Mouse (Mus musculus) hindbrain, postnatal 0 days (tissue): ENCODE data around the gene Lamtor3. TPM values are rescaled to one million over a fixed set of nuclear protein-coding genes. Genes with fewer than 3 reads are reported as not detected.

Source experiments
- ATAC-seq: fragments of 200-750 bp; cut with Nextera tagmentation; 2 replicates; pipeline ENCODE4 v1.8.0; 2017; ENCODE audit warnings: mild to moderate bottlenecking, moderate TSS enrichment, moderate library complexity
- DNase-seq: peaks from one replicate; pipeline ENCODE4 v3.0.0-alpha.2; 2015; ENCODE audit warnings: low spot score
- H3K27ac ChIP-seq: fragments of 300-500 bp; sonication (generic); 2 replicates; pipeline ENCODE4 v1.5.1; 2014; ENCODE audit warnings: mild to moderate bottlenecking
- H3K27me3 ChIP-seq: fragments of 300-500 bp; sonication (generic); 2 replicates; pipeline ENCODE4 v1.6.1; 2014; ENCODE audit warnings: low read length, mixed read lengths; ENCODE audit not compliant: insufficient read depth
- H3K36me3 ChIP-seq: fragments of 300-500 bp; sonication (generic); 2 replicates; pipeline ENCODE4 v1.6.1; 2014; ENCODE audit warnings: low read length, mixed read lengths; ENCODE audit not compliant: insufficient read depth
- H3K4me1 ChIP-seq: fragments of 300-500 bp; sonication (generic); 2 replicates; pipeline ENCODE4 v1.6.1; 2014; ENCODE audit warnings: antibody characterized with exemption, low read length, mixed read lengths; ENCODE audit not compliant: insufficient read depth
- H3K4me2 ChIP-seq: fragments of 300-500 bp; sonication (generic); 2 replicates; pipeline ENCODE4 v1.6.1; 2014; ENCODE audit warnings: low read depth, mild to moderate bottlenecking, low read length, moderate library complexity, mixed read lengths
- H3K4me3 ChIP-seq: fragments of 300-500 bp; sonication (generic); 2 replicates; pipeline ENCODE4 v1.5.1; 2014; ENCODE audit warnings: low read length
- H3K9ac ChIP-seq: fragments of 300-500 bp; sonication (generic); replicated peaks from 2 replicates; pipeline ENCODE4 v1.6.1; 2014; ENCODE audit warnings: mild to moderate bottlenecking, low read length, moderate library complexity, mixed read lengths
- H3K9me3 ChIP-seq: fragments of 300-500 bp; sonication (generic); 2 replicates; pipeline ENCODE4 v1.6.1; 2016; ENCODE audit warnings: low read length, mixed read lengths
- CTCF ChIP-seq: IDR thresholded peaks from 2 replicates; pipeline ENCODE4 v1.5.1; 2016; ENCODE audit warnings: antibody characterized with exemption, control low read depth, low read depth
- WGBS: fragments of 180-500 bp; shearing (Covaris S2); extraction: QIAGEN DNeasy Blood & Tissue Kit; methylation state at CpG from one replicate; pipeline ENCODE4 v1.1.7; 2014; 5-methylcytosine and 5-hydroxymethylcytosine counted together
- polyA plus RNA-seq: library from polyadenylated mRNA; unstranded; fragments of >200 nt; fragmentation: Nextera tagmentation; extraction: Ambion mirVana; gene quantifications from 2 replicates; pipeline ENCODE4 v1.2.1, GENCODE M21; 2015
- total RNA-seq: library from RNA; depleted of rRNA; stranded (reverse); fragments of >200 nt; gene quantifications from 2 replicates; pipeline ENCODE4 v1.2.3, GENCODE M21; 2014

Gene Lamtor3
- total and polyA plus RNA-seq, 2 experiments from 2014 or later, result 78.9 to 108 TPM

DNA sequence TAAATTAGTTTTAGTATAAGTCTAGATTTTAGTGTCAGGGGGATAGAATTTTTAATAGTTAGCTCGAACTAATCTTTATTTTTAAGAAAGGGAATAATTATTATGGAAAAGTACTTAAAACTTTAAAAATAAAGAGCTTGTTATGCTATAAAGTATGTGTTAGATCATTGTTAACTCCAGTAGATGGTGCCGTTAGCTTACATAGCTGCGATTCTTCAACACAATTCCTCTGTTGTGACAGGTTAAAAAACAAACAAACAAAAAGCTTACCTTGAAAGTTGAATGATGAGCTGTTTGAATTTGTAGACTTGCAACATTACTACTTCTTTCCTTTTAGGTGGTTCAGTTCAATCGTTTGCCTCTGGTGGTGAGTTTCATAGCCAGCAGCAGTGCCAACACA lies 8.7 kb downstream of the Lamtor3 start:
- WGBS, result 94% methylated on average over 4 of the region's 4 CpGs
- Histone ChIP-seq H3K27me3 (no peaks in the 10 kb centered on the region), H3K27ac (no peak overlapping the region), H3K9ac (no peak overlapping the region), H3K4me3 (no peak overlapping the region), H3K4me2 (no peak overlapping the region), H3K9me3 (no peaks in the 10 kb centered on the region), H3K4me1 (no peaks in the 10 kb centered on the region), H3K36me3 (peaks cover 29% of the 10 kb centered on the region)
- no peak for TF ChIP-seq CTCF
- no peak for ATAC-seq
- DNase-seq, result no peak

DNA sequence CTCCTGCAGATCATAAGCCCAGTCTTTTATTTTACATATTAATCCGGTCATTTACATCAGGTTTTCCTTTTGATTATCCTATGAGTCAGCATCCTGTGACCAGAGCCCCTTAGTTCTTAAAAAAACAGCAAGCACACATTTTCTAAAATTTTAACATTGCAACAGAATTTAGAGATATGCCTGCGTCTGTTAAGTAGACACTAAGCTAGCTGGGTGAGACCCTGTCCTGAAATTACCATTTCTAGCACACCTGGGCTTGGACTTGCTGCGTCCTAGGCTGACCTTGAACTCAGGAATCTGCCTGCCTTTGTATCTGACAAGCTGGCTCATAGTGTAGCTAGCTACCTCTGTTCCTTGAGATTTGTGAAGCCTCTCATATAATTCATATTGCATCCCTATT lies 11.6 kb downstream of the Lamtor3 start:
- Histone ChIP-seq H3K36me3 (peaks cover 21% of the 10 kb centered on the region), H3K9ac (no peak overlapping the region), H3K9me3 (no peaks in the 10 kb centered on the region), H3K27ac (no peak overlapping the region), H3K27me3 (no peaks in the 10 kb centered on the region), H3K4me2 (no peak overlapping the region), H3K4me3 (no peak overlapping the region), H3K4me1 (no peaks in the 10 kb centered on the region)
- no peak for ATAC-seq
- no peak for DNase-seq
- no peak for TF ChIP-seq CTCF
- 90% methylated on average over 3 of the region's 3 CpGs for WGBS

DNA sequence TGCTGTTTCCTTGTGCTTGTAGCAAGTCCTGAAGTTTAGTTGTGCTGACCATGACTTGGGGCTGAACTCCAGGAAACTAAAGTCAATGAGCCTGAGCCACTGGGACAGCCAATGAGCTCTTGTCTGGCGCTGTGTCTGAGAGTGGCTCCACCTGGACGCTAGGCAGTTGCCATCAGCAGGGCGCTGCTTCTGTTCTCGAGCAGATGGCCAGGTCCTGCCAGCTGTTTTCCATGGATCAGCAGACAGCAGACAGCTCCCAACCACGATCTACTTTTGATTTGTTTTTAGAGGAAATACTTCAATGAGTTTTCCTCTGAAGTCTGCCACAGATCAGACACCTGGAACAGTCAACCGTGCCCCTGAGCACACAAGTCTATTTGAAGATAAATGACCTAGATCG lies 14.4 kb downstream of the Lamtor3 start:
- H3K9ac ChIP-seq, result no peak overlapping the region
- TF ChIP-seq CTCF, result no peak
- 69% methylated on average over 7 of the region's 7 CpGs for WGBS
- H3K36me3 ChIP-seq, result peaks cover 14% of the 10 kb centered on the region
- no peaks in the 10 kb centered on the region for H3K27me3 ChIP-seq
- H3K27ac ChIP-seq, result no peak overlapping the region
- H3K9me3 ChIP-seq, result no peaks in the 10 kb centered on the region
- no peak overlapping the region for H3K4me3 ChIP-seq
- H3K4me1 ChIP-seq, result no peaks in the 10 kb centered on the region
- no peak for DNase-seq
- no peak overlapping the region for H3K4me2 ChIP-seq
- no peak for ATAC-seq

DNA sequence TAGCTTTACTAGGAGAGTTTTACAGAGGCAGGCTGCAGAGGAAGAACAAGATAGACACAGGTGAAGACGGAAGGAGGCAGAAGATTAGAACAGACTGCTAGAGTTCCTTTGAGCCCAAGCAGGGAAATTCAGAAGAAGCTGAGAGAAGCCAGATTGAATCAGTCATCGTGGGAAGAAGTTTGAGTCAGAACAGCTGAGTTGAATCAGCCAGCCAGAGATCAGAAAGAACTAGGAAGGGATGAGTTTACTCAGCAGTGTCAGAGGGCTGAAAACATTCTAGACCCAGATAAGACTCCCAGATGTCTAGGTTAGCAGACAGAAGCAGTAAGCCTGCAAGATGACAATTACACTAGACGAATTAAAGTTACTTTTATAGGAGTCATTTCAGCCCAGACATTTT lies 15.7 kb downstream of the Lamtor3 start:
- H3K4me2 ChIP-seq, result no peak overlapping the region
- ATAC-seq, result no peak
- TF ChIP-seq CTCF, result no peak
- peaks cover 9% of the 10 kb centered on the region for H3K36me3 ChIP-seq
- 0 out of 2 replicates have a peak, but pooled peaks cover 3% of the 10 kb centered on the region for H3K4me1 ChIP-seq
- WGBS, result 83% methylated on average over 3 of the region's 3 CpGs
- no peaks in the 10 kb centered on the region for H3K9me3 ChIP-seq
- DNase-seq, result no peak
- H3K4me3 ChIP-seq, result no peak overlapping the region
- H3K27ac ChIP-seq, result no peak overlapping the region
- no peak overlapping the region for H3K9ac ChIP-seq
- H3K27me3 ChIP-seq, result no peaks in the 10 kb centered on the region

GRCm38 (mm10) chr3:137935570-137936525 lies 17.5 kb downstream of the Lamtor3 start:
- no peak for DNase-seq

GRCm38 (mm10) chr3:137936541-137936940 lies 18.2 kb downstream of the Lamtor3 start:
- no peak for TF ChIP-seq CTCF
- 35% methylated on average over 6 of the region's 6 CpGs for WGBS
- Histone ChIP-seq H3K36me3 (no peaks in the 10 kb centered on the region), H3K9ac (no peak overlapping the region), H3K27ac (no peak overlapping the region), H3K4me1 (0 out of 2 replicates have a peak, but pooled peaks cover 3% of the 10 kb centered on the region), H3K27me3 (no peaks in the 10 kb centered on the region), H3K4me3 (no peak overlapping the region), H3K4me2 (no peak overlapping the region), H3K9me3 (no peaks in the 10 kb centered on the region)
- ATAC-seq, result no peak
- peak; percentile 15 for DNase-seq

More at GRCm38 (mm10) chr3:137935570-137936525, 17.5 kb downstream of the Lamtor3 start:
- Histone ChIP-seq H3K4me2 (no peak overlapping the region), H3K36me3 (no peaks in the 10 kb centered on the region), H3K27ac (no peak overlapping the region), H3K4me3 (no peak overlapping the region), H3K4me1 (0 out of 2 replicates have a peak, but pooled peaks cover 3% of the 10 kb centered on the region), H3K9me3 (no peaks in the 10 kb centered on the region), H3K9ac (no peak overlapping the region), H3K27me3 (no peaks in the 10 kb centered on the region)
- WGBS, result 39% methylated on average over 5 of the region's 5 CpGs
- TF ChIP-seq CTCF, result no peak
- ATAC-seq, result no peak

DNA sequence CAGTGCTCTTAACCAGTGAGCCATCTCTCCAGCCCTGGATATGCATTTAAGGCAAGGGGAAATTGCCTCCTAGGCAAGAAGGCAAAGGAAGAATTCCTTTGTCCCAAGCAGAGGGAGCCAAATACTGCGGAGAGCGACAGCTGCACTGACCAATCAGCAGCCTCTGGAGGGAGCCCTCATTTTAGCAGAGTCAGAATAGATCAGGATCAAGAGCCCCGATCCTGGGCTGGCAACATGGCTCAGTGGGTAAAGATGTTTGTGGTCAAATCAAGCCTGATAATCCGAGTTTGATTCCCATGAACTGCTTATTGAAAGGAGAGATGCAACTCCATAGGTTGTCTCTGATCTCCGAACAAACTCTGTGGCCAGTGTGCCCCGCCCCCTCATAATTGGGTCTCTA lies 20.3 kb downstream of the Lamtor3 start:
- no peak overlapping the region for H3K4me3 ChIP-seq
- no peaks in the 10 kb centered on the region for H3K36me3 ChIP-seq
- no peaks in the 10 kb centered on the region for H3K9me3 ChIP-seq
- H3K27ac ChIP-seq, result no peak overlapping the region
- DNase-seq (peak; percentile 71), ATAC-seq (peak; percentile 87)
- no peaks in the 10 kb centered on the region for H3K27me3 ChIP-seq
- H3K4me1 ChIP-seq, result 0 out of 2 replicates have a peak, but pooled peaks cover 3% of the 10 kb centered on the region
- no peak overlapping the region for H3K9ac ChIP-seq
- 44% methylated on average over 6 of the region's 6 CpGs for WGBS
- H3K4me2 ChIP-seq, result peak overlapping the region; percentile 25; the same call in 1 of the 2 replicates
- peak; percentile 60 for TF ChIP-seq CTCF
